Mouse (Mus musculus): ENCODE measurements at regions not wholly inside any gene's neighbourhood (a gene's known extent, or its start where the extent isn't known, plus 50 kb on each side); places are given as distances from the start of the nearest gene placed in this dataset.

DNA sequence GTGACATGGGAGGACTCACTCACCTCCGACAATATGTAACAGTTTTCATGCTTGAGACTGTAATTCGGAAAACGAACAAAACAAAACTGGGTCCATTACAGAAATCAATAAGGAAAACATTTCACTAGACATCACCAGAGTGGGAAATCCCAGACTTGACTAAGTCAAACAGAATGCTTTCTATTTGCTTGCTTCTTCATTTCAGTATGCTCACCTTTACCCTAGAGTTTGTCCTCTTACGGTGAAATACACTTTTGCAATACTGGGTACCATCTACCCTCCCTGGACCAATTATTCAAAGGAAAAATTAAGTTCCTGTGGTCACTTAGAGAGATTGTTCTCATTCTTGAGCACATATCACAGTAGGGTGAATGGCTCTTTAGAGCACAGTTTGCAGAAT, 613.4 kb upstream of the 4930412O13Rik start:
- DNase-seq (ENCODE audit: extremely low spot score, low read depth, low spot score) = no peak

DNA sequence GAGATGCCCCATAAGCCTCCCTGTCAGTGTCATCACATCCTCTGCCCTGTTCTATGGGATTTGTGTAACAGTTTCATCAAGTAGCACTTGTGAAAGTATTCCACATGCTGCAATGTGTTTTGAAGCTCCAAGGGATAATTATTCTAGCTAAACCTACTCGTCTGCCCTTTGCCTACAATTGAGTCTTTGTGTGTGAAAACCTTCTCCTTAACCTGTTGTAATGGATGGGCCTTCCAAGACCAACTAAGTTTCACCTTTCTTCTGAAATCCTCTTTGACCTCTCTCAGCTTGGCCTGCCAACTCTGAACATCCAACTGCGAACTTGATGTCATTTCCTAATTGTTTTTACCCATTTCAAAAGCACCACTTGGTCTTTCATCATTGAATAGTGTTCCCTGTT, 597.6 kb upstream of the 4930412O13Rik start:
- DNase-seq (ENCODE audit: extremely low spot score, low read depth, low spot score) = no peak

DNA sequence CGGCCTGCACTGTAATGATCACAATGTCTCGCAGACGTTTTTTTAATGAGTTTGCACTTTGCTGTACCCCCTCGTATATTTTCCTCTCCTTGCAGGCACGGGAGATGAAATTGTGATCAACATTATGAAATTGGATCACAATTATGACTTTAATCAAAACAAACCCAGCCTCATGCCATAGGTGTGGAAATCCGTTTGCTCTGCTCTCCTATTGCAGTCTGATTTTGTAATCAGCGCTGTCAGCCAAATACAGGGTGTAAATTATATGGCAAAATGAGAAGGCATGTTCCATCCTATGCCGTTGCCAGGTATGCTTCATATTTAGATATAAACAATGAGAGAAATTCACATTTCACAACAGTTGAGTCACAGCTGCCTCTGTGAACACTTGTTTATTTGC, 595.3 kb upstream of the 4930412O13Rik start:
- no peak for DNase-seq (ENCODE audit: extremely low spot score, low read depth, low spot score)

DNA sequence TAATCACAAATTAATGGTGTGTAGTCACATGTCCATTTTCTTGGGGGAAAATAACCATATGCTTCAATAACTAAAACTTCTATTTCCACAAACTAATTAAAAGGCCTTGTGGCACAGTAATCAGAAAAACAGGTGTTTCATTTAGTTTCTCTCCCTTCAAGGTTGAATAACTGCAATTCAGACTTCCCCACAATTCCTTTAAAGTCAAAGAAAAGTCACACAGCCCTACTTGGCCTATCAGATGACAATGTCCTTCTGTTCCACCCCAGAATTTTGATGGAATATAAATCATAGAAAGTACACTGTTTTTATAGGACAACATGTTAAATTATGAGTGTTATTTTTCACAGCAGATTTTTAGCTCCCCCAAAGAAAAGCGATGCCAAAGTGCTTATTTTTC, 594.0 kb upstream of the 4930412O13Rik start:
- no peak for DNase-seq (ENCODE audit: extremely low spot score, low read depth, low spot score)

DNA sequence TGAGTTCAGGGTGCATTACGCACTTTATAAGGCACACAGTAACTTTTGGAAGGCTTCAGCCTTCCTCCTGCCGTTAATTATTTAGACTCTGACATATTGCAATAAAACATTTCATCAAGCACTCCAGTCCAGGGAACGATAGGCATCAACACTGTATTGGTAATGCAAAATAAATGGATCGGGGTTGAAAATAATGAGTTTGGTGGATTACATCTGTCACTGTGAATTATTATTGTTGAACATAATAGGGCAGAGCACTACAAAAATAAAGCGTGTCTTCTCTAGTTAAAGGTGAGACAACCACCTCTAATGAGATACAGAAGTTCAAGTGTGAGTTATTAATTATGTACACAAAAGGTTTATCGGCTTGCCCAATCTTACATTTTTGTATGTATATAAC, 593.4 kb upstream of the 4930412O13Rik start:
- DNase-seq (ENCODE audit: extremely low spot score, low read depth, low spot score) = peak; percentile 60

DNA sequence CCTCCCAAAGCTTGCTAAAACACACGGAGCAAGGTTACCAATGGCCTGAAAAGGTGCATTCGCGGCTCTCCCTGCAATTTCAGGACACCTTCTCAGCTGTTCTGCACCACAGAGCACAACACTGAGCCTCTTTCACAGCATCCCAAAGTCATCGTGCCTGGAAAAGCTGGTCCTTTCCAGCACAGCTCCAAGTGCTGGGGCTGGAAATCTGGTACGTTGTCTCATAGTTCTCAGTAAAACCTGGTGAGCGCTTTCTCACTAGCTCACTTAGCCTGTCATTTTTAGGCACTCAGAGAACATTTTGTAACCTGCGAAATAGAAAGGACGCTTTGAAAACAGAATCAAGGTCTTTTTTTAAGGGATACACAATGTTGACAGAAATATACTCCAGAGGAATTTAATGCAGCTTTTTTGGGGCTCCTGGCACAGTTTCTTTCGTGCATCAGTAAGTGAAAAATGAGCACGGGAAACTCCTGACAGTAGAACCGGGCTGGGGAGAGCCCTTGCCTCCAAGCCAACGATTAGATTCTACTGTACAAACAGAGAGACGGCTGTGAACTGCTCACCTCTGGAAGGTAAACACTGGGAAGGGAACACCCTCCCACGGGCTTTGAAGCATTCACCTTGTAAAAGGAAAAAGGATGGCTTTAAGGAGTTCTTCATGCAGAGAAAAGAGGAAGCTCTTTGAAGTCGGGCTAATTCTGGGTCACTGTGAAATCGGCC, 549.3 kb upstream of the 4930412O13Rik start:
- DNase-seq (ENCODE audit: extremely low spot score, low read depth, low spot score) = no peak

DNA sequence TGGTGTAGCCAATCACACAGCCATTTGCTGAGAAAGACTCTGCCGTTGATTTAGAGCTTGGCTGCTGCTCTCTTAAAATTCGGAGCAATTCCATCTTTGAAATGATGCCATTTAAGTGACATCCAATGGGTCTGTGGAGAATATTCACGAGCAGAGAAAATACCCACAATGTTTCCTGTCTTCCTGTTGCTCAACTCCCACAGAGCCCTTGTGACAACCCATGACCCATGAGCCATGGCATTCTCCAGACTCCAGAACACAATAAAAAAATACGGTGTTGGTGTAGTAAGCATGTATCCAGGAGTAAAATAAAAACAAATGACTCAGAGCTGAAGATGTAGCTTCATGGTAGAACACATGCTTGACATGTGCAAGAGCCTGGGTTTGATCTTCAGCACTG, 532.1 kb upstream of the 4930412O13Rik start:
- DNase-seq (ENCODE audit: extremely low spot score, low read depth, low spot score) = no peak

DNA sequence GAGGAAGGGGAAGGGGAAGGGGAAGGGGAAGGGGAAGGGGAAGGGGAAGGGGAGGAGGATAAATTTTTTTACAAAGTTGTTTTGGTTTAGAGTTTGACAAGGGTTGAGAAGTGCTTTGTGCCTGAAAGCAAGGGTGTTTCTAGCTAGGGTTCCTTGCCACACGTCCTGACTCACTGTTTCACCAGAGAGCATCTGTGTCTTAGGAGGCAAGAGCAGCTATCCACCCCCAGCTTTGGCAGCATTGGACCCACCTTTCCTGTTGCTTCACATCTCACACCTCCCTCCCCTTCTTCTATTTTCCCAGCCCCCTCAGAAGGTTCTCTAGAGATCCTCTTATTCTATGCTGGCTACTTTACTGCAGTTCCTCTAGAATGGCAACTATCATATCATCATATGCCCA, 531.1 kb upstream of the 4930412O13Rik start:
- DNase-seq (ENCODE audit: extremely low spot score, low read depth, low spot score) = no peak

DNA sequence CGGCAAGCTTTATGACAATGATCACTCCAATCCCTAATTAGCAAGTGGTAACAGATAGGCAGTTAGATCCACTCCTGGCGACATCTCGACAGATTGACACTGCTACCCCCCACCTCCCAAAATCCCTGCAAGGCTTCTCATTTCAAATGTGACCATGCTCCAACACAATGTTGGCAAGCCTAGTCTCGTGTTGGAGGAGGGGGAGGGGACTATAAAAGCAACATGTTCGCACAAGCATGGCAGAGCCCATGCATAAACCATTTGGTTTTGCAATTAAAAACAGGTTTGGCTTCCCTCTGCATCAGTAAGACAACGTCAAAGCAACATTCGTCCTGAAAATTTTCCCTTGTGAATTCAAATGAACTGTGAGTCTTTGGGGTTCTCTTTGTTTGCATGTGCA, 528.9 kb upstream of the 4930412O13Rik start:
- no peak for DNase-seq (ENCODE audit: extremely low spot score, low read depth, low spot score)

DNA sequence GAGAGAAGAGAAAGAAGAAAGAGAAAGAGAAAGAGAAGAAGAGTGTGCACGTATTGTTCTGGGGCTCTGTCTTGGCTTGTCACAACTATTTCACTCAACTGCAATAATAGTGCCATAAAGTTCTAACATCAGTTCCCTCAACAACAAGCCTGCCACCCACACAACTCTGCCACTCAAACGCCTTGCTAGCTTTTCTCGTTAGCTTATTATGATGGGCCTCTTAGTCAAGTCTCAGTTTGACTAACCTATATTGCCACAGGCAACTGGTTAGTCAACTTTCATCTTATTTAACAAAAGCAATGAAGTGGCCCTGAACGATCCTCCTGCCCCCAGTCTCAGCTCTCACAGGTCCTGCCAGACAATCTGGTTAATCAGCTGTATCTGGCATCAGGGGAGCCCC, 521.0 kb upstream of the 4930412O13Rik start:
- no peak for DNase-seq (ENCODE audit: extremely low spot score, low read depth, low spot score)

DNA sequence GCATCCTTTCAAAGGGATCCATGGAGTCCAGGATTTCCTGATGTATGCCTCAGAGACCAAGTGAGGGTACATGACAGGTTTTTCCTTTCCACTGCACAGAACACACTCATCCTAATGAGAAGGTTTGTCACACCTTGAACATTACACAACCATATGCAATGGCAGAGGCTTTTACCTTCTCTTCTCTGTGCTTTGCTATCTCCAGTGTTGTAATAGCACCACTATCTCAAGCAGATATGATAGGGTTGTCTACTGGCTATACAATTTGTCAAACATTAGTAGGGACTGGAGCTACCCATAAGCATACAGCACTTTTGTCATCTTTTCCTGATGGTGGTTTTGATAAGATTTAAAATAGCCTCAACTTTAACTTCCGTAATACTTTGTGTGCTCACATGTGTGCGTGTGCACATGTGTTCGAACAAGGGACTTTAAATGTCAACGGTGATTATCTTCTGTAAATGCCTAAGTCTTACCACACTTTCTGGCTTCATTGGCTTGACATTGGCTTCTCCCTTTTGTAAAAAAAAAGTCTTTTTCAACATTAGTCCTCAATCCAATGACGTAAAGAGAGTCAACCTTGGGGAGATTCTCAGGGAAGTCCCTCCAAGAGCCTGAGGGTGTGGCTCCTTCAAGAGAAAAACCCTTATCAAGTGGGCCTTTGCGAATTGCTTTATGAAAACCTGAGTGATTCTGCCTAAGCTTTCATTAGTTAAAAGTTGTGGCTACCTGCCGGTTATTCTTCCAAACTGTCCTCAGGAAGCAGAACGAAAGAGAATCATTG, 513.1 kb upstream of the 4930412O13Rik start:
- DNase-seq (ENCODE audit: extremely low spot score, low read depth, low spot score) = no peak

DNA sequence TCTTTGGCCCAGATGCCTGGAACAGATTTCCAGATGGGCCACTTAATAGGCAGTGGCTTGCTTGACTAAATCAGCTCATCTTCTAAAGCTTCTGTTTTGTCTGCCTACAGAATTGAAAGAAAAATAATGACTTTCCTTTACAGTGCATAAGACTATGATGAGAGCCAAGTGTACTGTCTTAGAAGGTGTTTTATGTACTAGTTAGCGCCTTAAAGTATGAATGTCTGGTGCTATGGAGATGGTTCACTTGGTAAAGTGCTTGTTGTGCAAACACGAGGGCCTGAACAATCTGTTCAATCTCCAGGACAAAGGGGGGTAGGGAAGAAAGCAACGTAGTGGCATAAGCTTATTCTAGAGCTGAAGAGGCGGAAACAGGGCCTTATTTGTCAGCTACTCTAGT, 511.5 kb upstream of the 4930412O13Rik start:
- no peak for DNase-seq (ENCODE audit: extremely low spot score, low read depth, low spot score)

DNA sequence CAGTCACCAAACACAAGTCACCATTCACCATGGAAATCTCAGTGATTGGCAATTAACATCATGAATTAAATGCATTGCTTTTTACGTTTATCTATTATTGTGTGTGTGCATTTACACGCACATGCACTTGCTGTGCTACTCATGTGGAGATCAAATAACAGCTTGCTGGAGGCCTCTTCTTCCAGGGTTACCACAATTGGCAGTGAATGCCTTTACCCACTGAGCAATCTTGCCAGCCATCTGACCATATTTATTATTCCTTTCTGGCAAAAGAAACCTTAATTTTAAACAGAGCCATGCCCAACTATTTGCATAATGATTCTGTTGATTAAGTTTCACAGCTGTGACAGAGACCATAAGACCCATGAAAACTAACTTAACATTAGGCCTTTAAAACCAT, 494.5 kb upstream of the 4930412O13Rik start:
- DNase-seq (ENCODE audit: extremely low spot score, low read depth, low spot score) = no peak

DNA sequence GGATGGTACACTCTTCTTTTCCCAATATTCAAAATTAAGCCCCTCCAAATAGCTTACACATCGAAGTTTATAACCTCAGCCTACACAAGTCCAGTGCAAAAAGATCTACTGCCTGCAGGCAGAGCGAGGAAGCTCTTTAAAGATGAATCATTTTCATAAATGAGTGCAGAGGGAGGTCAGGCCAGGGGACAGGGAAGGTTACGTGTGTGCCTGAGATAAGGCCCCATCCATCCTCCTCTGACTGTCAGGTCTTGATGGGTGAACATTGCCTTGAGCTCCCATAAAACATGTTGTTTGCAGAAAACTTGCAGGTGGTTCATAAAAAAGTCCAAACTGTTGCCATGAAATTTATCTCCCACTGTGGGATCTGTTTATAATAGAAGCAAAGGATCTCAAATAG, 493.0 kb upstream of the 4930412O13Rik start:
- DNase-seq (ENCODE audit: extremely low spot score, low read depth, low spot score) = no peak

DNA sequence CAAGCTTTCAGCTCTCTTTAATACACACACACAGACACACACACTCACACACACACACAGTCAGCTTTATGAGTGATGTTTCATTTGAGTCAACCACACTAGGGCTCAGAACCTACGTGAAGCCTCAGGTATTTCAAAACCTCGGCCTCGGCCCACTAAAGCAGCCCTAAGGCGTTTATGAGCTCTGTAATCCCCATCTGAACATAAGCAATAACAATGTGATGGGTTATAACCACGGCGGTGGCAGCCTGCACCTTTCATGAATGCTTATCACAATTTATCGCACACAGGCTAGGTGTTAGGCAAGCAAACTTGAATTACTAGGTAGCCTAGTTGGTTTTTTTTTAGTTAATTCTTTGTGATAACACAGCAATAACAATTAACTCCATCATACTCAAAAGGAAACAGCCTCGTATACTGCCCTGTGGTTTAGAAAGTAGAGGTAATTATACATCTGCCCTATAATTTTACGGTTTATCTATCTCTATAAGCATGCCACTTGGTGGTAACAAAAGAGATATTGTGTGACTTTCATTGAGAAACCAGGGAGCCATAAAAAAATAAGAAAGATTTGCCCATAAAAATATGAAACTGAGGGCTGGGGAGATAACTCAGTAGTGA, 485.6 kb upstream of the 4930412O13Rik start:
- DNase-seq (ENCODE audit: extremely low spot score, low read depth, low spot score) = no peak

DNA sequence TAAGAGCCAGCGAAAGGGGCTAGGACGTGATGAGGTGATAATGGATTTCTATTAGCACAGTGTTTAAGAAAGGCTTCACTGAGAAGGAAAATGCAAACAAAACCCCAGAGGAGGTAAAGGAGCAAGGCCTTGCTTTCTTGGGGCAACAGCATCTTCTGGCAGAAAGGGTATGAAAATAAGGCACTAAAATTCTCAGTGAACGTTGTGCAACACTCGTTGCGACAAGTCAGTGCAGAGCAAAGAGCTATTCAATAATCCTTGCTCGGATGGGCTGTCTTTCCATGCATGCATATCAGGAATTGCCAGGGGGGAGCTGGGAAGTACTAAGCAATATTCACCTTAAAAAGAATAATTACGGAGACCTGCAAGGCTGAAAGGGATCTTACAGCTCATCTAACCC, 479.6 kb upstream of the 4930412O13Rik start:
- DNase-seq (ENCODE audit: extremely low spot score, low read depth, low spot score) = no peak

DNA sequence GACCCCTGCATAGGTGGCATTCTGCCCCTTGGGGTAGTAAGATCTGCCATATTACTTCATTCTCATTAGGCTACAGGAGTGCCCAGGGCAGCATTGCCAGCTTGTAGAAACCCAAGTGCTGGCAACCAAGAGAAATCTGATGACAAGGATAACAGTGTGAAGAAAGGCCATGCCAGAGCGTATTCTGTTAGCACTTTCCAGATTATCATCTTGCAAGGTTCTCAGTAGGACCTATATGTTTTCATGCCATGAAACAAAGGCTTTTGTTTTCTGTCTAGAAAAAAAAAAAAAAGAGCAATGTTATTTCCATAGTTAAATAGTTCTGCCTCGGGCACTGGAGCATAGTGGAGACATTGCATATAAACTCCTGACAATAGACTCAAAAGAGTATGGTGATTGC, 478.8 kb upstream of the 4930412O13Rik start:
- DNase-seq (ENCODE audit: extremely low spot score, low read depth, low spot score) = no peak

DNA sequence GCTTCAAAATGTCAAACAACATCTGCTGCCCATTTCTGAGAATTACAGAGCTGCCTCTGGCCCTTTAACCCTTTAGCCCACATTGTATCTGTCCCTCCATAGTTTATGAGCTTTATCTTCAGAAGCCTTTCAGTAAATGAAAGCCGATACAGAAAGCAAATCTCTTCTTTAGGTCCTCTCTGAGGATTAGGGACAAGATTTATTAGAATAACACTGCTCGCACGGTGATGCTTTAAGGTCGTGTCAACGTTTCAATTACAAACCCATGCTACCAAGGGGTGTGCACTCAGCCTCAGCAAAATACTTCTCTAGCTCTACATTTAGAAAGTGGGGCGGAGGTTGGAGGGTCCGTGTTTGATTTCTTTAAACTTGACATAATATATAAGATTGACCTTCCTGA, 472.0 kb upstream of the 4930412O13Rik start:
- no peak for DNase-seq (ENCODE audit: extremely low spot score, low read depth, low spot score)

DNA sequence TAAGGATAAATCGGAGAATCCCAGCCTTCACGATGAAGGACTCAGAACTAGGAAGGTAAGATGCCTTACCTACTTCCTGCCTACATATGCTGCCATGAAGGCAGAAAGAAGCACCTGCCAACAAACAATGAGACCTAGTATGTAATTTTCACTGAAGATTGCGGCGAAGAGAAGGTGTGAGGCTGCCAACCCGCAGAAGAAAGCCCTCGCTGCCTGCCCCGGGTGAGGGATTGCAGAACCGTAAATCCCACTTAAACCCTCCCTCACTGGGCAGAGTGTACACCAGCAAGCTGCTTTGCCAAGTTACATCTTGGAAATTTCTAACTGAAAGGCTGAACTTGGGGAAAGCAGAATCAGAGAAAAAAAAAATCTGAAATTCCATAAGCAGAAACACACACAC, 458.4 kb upstream of the 4930412O13Rik start:
- no peak for DNase-seq (ENCODE audit: extremely low spot score, low read depth, low spot score)

DNA sequence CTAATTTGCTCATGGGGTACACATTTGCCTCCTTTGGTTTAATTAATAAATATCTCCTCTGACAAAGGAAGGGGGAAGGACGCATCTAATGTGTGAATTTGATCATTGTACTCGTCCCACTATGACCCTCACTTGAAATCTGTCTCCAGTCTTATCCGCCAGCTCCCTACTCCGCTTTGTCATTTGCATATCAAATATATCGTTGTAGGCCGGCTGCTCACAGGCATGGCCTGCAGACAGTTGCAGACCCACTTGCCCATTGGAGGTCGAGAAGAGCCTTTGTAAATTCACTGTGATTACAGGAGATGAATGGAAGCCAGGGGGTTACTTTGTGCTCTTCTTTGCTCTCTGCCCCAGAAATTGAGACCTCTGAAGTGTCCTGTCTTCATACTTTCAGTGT, 457.5 kb upstream of the 4930412O13Rik start:
- DNase-seq (ENCODE audit: extremely low spot score, low read depth, low spot score) = no peak

DNA sequence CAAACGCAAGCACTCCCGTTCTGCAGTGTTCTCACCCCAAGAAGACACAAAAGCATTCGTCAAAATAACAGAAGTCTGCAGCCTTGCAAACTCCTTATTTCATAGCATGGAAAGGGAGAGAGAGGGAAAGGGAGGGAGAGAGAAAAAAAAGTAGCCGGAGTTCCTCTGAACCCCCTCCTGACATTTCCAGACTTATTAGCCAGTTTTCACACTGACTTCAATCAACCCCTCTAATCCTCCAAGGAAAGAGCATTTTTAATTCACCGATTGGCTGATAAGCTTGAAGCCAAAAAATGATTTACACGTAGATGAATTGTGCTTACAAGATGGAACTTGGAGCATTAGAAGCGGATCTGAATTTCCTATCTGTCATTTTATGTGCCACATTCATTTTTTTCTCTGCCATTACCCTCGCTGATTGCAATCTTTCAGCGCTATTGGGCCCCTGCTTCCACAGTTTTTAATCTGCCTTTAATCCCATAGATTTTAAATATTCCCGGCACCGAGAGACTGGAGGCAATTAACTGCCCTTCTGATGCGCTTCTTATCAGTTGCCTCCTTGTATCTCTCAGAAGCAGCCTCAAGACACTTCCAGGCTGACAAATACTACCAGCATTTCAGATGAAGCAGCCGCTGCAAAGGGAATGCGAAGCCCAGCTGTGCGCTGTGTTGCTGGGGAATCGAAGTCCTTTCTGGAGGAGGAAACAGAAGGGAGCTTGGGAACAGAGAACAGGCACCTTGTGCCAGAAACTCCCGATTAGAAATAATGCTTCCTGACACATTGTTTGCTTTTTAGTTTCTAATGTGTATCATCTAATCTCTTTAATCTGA, 447.7 kb upstream of the 4930412O13Rik start:
- DNase-seq (ENCODE audit: extremely low spot score, low read depth, low spot score) = no peak

All from hindlimb bud, embryonic 11.5 days (tissue).